Mouse (Mus musculus): ENCODE measurements around the gene Os9.
"Not testable (repeated sequence)": the region's sequence is repeated elsewhere in the genome, so short reads cannot be mapped to it uniquely, and the experiment has no call there.

Gene Os9

GRCm38 (mm10) chr10:127081996-127082620, 38.8 kb downstream of the Os9 start:
- no peak for DNase-seq (ENCODE audit: low spot score in 2 of 2)

GRCm38 (mm10) chr10:127080901-127081780, 39.8 kb downstream of the Os9 start:
- no peak for DNase-seq (ENCODE audit: low spot score in 2 of 2)

DNA sequence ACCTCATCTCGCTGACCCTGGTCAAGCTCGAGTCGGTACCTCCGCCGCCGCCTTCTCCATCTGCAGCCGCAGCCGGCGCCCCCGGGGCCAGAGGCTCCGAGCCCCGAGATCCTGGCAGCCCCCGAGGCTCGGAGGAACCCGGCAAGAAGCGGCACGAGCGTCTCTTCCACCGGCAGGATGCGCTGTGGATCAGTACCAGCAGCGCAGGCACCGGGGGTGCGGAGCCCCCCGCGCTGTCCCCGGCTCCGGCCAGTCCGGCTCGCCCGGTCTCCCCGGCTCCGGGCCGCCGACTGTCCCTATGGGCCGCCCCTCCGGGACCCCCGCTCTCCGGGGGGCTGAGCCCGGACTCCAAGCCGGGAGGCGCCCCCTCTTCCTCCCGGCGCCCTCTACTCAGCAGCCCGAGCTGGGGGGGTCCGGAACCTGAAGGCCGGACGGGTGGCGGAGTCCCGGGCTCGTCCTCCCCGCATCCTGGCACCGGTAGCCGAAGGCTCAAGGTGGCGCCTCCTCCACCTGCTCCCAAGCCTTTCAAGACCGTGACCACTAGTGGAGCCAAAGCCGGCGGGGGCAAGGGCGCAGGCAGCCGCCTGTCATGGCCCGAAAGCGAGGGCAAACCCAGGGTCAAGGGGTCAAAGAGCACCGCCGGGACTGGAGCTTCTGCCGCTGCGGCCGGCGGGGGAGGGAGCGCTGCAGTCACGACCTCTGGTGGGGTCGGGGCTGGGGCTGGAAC, 41.1 kb downstream of the Os9 start:
- no peak for DNase-seq (ENCODE audit: low spot score in 2 of 2)

- DNase-seq (ENCODE audit: low spot score in 2 of 2) = no peak
These were observed 42.0 kb downstream of the Os9 start for GRCm38 (mm10) chr10:127078677-127079575.

DNA sequence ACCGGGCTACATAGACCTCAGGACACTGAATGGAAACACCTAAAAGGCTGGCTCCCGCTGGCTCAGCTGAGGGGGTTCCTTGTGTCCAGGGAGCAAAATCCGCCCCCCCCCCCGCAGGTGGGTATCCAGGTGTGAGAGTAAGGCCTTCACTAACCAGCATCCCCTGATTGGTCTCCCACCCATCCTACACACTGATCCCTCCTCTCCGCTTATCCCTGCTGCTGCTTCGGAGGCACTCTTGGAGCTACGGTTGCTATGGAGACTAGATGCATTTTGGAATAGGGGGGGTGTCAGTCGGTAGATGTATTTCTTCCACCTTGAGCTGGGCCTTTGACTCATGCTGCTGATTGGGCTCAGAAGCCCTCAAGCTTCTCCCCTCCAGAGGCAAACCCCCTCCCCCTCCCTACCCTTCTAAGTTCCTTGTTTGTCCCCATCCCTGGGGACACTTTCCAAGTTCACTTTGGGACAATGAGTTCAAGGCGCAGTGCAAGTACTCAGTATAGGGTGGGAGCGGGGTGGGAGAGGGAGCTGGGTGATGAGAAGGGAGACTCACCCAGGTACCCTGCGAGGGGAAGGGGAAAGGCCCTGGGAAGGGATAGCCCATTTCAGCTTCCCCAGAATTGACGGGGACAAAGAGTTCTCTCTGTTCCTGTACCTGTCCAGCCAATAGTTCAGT, 42.8 kb downstream of the Os9 start:
- no peak for DNase-seq (ENCODE audit: low spot score in 2 of 2)

GRCm38 (mm10) chr10:127077515-127077914, 43.4 kb downstream of the Os9 start:
- no peak for DNase-seq (ENCODE audit: low spot score in 2 of 2)

GRCm38 (mm10) chr10:127076082-127076481, 44.8 kb downstream of the Os9 start:
- no peak for DNase-seq (ENCODE audit: low spot score in 2 of 2)

- DNase-seq (ENCODE audit: low spot score in 2 of 2) = no peak
These were observed 45.3 kb downstream of the Os9 start for GRCm38 (mm10) chr10:127075651-127076050.

DNA sequence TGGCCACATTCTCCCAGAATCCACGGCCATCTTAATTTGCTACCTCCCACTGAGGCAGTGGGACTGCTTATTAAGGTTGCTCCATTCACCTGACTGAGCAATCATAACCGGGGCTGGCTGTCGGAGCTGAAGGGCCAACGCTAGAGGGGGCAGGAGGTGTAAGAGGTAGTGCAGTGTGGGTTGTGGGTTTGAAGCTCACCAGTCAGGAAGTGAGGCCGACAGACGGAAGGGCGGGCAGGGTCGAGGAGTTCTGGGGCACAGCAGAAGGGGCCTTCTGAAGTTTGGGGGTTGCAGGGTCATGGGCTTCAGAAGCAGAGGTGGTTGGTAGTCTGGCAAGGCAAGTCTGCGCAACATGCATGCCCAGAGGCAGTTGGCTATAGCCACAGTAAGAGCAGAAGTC, 45.9 kb downstream of the Os9 start, which contains the start of gene Agap2:
Gene Agap2, plus strand, starts transcription at position 205 of the 400 bp plus-strand sequence.
- no peak for DNase-seq (ENCODE audit: low spot score in 2 of 2)

DNA sequence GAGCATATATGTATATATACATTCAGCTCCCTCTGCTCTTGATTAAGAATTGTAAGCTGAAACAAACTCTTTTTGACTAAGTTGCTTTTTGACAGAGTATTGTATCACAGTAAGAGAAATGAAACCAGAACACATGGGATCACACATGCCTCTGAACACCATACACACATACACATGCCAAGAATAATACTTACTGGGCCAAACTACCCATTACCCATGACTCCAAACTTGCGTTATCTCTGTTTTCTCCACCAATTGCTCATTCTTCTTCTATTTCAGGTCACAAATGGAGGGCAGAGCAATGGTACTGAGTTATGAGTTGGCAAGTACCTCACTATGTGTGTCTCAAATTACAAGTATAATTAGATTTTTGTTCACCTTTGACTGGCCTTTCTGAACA, 47.0 kb downstream of the Os9 start:
- DNase-seq (ENCODE audit: low spot score in 2 of 2) = no peak

DNA sequence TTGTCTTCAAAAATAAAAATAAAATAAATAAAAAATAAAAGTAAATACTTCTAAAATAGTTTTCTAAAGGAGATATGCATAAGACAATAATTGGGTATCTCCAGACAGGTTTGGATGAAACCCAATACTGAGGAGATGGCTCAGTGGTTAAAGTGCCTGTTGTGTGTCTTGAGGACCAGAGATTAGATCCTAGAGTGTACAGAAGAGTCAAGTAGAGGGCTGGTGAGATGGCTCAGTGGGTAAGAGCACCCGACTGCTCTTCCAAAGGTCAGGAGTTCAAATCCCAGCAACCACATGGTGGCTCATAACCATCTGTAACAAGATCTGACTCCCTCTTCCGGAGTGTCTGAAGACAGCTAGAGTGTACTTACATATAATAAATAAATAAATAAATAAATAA, 48.0 kb downstream of the Os9 start:
- DNase-seq (ENCODE audit: low spot score in 2 of 2) = not testable (repeated sequence)

- DNase-seq (ENCODE audit: low spot score in 2 of 2) = not testable (repeated sequence)
These were observed 48.7 kb downstream of the Os9 start for GRCm38 (mm10) chr10:127072270-127072669.

DNA sequence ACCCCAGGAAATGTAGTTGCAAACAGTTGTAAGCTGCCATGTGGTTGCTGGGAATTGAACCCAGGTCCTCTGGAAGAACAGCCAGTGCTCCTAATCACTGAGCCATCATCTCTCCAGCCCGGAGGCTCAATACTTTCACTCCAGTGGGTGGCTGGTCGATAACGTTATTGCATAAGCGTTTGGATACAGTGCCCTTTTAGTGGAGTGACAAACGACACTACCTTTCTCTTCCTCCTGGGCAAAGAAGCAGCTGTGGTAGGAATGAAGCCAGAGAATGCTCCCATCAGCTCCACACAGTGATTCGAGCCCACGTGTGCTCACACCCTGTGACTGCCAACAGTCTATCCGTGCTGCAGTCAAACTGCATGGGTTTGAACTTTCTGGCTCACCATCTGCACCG, 49.7 kb downstream of the Os9 start:
- no peak for DNase-seq (ENCODE audit: low spot score in 2 of 2)

- DNase-seq (ENCODE audit: low spot score in 2 of 2) = peak; percentile 56 to 90
These were observed 50.5 kb downstream of the Os9 start, which contains the start of gene Tspan31 for GRCm38 (mm10) chr10:127070190-127071121. TSS of gene Tspan31 (minus strand) at chr10:127070264.

- DNase-seq (ENCODE audit: low spot score in 2 of 2) = no peak
These were observed 51.4 kb downstream of the Os9 start for GRCm38 (mm10) chr10:127069281-127070189.

DNA sequence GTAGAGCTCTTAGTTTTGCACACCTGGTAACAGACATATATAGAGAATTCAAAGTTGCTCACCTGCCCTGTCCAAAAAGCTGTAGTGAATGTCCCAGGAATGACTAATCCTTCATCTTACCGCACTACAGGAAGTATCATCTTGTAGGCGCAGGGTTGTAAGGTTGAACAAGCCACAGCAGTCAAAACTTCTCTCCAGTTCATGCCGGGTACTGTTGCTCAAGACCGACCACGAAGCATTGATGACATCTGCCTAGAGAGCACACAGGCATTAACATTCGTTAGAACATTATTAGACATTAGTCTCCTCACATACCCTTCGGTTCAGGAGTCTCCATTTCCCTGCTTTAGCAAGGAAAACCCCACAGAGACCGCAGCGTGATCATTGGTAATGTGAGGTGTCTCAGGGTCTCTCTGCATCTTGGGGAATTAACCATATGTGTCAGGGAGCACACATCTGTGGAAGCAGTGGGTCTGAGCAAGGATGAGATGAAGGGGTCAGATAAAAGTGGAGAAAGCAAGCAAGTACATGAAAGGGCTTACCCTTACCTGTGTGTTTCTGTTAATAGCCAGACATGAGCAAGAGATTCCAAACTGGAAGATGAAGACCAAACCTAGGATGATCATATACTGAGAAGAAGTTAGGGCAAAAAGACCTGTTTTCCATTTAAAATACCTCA, 52.4 kb downstream of the Os9 start:
- DNase-seq (ENCODE audit: low spot score in 2 of 2) = no peak

GRCm38 (mm10) chr10:127066519-127067018, 54.4 kb downstream of the Os9 start:
- no peak for DNase-seq (ENCODE audit: low spot score in 2 of 2)

DNA sequence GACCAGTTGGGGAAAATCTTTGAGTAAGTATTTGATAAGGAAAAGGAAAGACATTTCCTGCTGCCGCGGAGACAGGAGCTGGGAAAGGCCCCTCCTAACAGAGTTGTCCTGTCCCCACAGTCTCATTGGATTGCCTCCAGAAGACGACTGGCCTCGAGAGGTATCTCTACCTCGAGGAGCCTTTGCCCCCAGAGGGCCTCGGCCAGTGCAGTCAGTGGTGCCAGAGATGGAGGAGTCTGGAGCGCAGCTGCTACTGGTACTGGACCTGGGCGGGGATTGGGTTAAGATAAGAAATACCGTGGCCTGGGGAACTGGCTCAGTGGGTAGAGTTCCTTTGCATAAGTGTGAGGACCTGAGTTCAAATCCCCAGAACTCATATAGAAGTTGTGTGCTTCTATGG, 55.0 kb downstream of the Os9 start:
- no peak for DNase-seq (ENCODE audit: low spot score in 2 of 2)

All from urinary bladder, adult 18-20 months (tissue).